Mouse (Mus musculus) adrenal gland, adult 18-20 months (tissue): ENCODE results near the gene Cox7a1. TPM values are rescaled to one million over a fixed set of nuclear protein-coding genes. Genes with fewer than 3 reads are reported as not detected.
"Not testable (repeated sequence)": the region's sequence is repeated elsewhere in the genome, so short reads cannot be mapped to it uniquely, and the experiment has no call there.

ENCODE experiments used
- DNase-seq, 2 experiments: peaks; one replicate each; pipeline ENCODE4 v3.0.0; 2021 to 2022; ENCODE audit warnings: low spot score in 2 of 2
- long read RNA-seq, 2 experiments: library from polyadenylated mRNA; stranded (forward); transcript quantifications; one replicate each; pipeline ENCODE4 v2.0.0; 2021
- total RNA-seq, 2 experiments: library from RNA; stranded (reverse); gene quantifications; 1 replicate in 1 of 2; 2 replicates in 1 of 2; pipeline ENCODE4 v1.2.3; 2021

Gene Cox7a1
- total RNA-seq = 100 to 1,000 TPM; 349 to 810 TPM
- long read RNA-seq, experiment 1, transcript Cox7a1-201 (4 exons, 393 nt) = major isoform, 70 of 81 reads
- long read RNA-seq, experiment 1, partial matches to known transcripts = 9 of 81 reads
- long read RNA-seq, experiment 1, other reads (novel, unspliced or antisense) = 1 of 81 reads
- long read RNA-seq, experiment 2, transcript Cox7a1-201 (4 exons, 393 nt) = major isoform, 146 of 184 reads
- long read RNA-seq, experiment 2, partial matches to known transcripts = 31 of 184 reads
- long read RNA-seq, experiment 2, other reads (novel, unspliced or antisense) = 3 of 184 reads

GRCm38 (mm10) chr7:30183879-30184289 is at the start of gene Cox7a1:
Cox7a1 (plus strand) TSS chr7:30184144.
- DNase-seq = peak; percentile 80 to 82

- DNase-seq = no peak
These were observed 47.1 kb upstream of the Cox7a1 start for GRCm38 (mm10) chr7:30136826-30137225.

GRCm38 (mm10) chr7:30143170-30143554 is 40.8 kb upstream of the Cox7a1 start:
- no peak for DNase-seq

- DNase-seq = peak; percentile 14 to 31
These were observed 40.3 kb upstream of the Cox7a1 start for GRCm38 (mm10) chr7:30143555-30144209.

- DNase-seq = no peak
These were observed 36.9 kb upstream of the Cox7a1 start for GRCm38 (mm10) chr7:30147011-30147410.

GRCm38 (mm10) chr7:30154040-30154439 is 29.9 kb upstream of the Cox7a1 start:
- no peak for DNase-seq

- no peak for DNase-seq
These were observed 28.4 kb upstream of the Cox7a1 start for GRCm38 (mm10) chr7:30155507-30155906.

GRCm38 (mm10) chr7:30163113-30163512 is 20.8 kb upstream of the Cox7a1 start:
- DNase-seq = no peak

- no peak for DNase-seq
These were observed 19.2 kb upstream of the Cox7a1 start for GRCm38 (mm10) chr7:30164745-30165144.

GRCm38 (mm10) chr7:30168914-30169582 is 14.9 kb upstream of the Cox7a1 start:
- DNase-seq = no peak

GRCm38 (mm10) chr7:30169583-30170282 is 14.2 kb upstream of the Cox7a1 start, which contains the start of gene Zfp146:
Zfp146 (minus strand) TSS chr7:30169750.
- peak; percentile 80 for DNase-seq

- no peak for DNase-seq
These were observed 13.5 kb upstream of the Cox7a1 start for GRCm38 (mm10) chr7:30170283-30170951.

- DNase-seq = no peak
These were observed 7.5 kb upstream of the Cox7a1 start for GRCm38 (mm10) chr7:30176474-30176873.

GRCm38 (mm10) chr7:30178256-30178655 is 5.7 kb upstream of the Cox7a1 start:
- DNase-seq = no peak

GRCm38 (mm10) chr7:30181308-30181707 is 2.6 kb upstream of the Cox7a1 start:
- peak; percentile 69 to 71 for DNase-seq

- DNase-seq = not testable (repeated sequence)
These were observed 2.0 kb upstream of the Cox7a1 start for GRCm38 (mm10) chr7:30181929-30182328.

GRCm38 (mm10) chr7:30183189-30183588 is 755 bp upstream of the Cox7a1 start:
- not testable (repeated sequence) for DNase-seq

GRCm38 (mm10) chr7:30184641-30185348 is 851 bp downstream of the Cox7a1 start:
- no peak for DNase-seq

- no peak for DNase-seq
These were observed 4.6 kb downstream of the Cox7a1 start for GRCm38 (mm10) chr7:30188344-30189115.
